Mouse (Mus musculus) A20 (cell line): ENCODE measurements at regions not wholly inside any gene's neighbourhood (a gene's known extent, or its start where the extent isn't known, plus 50 kb on each side); places are given as distances from the start of the nearest gene placed in this dataset.

Experiments
- DNase-seq: peaks from one replicate; pipeline ENCODE4 v3.0.0-alpha.2; 2011; ENCODE audit warnings: low read depth, low spot score

- DNase-seq, result no peak
These were observed 466.5 kb downstream of the Lrfn5 start for GRCm38 (mm10) chr12:61989471-61989870.

- DNase-seq, result peak; percentile 68
These were observed 470.9 kb downstream of the Lrfn5 start for GRCm38 (mm10) chr12:61993858-61994257.

DNA sequence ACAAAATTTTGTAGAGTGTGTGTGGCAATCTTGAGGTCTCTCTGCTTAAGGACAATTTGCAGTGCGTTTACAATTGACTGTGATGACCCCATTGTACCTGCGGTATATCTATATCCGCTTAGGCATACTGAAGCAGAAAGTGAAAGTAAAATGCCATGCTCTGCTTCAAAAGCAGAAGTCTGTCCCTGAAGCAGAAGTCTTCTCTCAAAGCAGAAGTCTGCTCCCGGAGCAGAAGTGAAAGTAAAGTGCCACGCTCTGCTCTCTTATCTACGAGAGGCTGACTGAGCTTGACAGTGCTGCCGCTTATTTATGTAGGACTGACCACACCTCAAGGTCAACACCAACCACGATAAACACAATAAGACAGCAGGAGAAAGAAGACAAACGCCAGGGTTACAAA is 471.3 kb downstream of the Lrfn5 start:
- DNase-seq, result peak; percentile 92

- DNase-seq, result no peak
These were observed 490.4 kb downstream of the Lrfn5 start for GRCm38 (mm10) chr12:62013351-62013750.

- DNase-seq, result peak; percentile 24
These were observed 494.7 kb downstream of the Lrfn5 start for GRCm38 (mm10) chr12:62017676-62018075.
